Mouse (Mus musculus) left cerebral cortex, postnatal 25 days (tissue): Measurements from ENCODE around the gene Phactr3. TPM values are rescaled to one million over a fixed set of nuclear protein-coding genes. Genes with fewer than 3 reads are reported as not detected.

Source experiments
- DNase-seq, 2 experiments: peaks; one replicate each; pipeline ENCODE4 v3.0.0; 2022; ENCODE audit warnings: low spot score in 2 of 2, mixed read lengths in 1 of 2
- intact Hi-C: fragments of 180-260 bp; cut with DNase I; formaldehyde crosslinking; loops from one replicate; pipeline ENCODE4 v1.15.1; 2025
- total RNA-seq, 2 experiments: library from RNA; stranded (reverse); gene quantifications; 2 replicates each; pipeline ENCODE4 v1.2.3; 2021

Phactr3 gene
- total RNA-seq, 2 experiments from 2014 or later: 158 TPM

DNA sequence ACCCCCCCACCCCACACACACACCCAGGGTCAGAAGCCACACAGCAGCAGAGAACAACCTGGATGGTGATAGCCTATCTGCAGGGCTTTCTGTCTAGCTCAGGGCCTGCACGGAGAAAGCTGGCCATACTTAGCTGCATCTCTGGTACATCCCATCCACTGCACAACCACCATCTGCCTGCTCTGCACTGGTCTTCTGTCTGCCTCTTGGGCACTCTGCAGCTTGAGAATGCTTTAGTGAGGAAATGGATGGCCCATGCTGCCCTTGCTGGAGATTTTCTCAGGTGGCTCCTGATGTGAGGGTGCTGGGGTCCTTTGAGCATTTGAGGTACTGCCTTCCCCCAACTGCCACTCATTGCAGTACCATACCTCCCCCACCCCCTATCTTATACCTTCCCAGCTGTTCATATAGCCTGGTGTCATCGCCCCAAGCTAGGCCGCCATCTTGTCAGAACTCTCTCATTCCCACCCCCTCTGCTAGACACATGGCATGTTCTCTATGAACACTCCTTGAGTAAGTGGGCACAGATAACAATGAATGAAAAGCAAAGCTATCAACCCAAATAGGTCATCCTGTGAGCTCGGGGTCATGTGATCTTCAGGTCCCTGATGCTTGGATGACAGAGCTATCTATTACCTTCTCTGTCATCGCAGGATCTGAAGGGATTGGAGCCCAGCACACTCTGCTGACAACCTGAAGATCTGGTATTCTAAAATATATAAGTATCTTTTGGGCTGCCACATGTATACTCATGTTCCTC is 13.0 kb downstream of the Phactr3 start:
- intact Hi-C loops: no loop called here
- DNase-seq: no peak

GRCm38 (mm10) chr2:178135713-178136112 is 16.9 kb downstream of the Phactr3 start:
- DNase-seq: no peak
- intact Hi-C loops: loop anchor here (5.0 kb wide), 1 partner anchor 202 kb away; no protein-coding TSS in a partner anchor

DNA sequence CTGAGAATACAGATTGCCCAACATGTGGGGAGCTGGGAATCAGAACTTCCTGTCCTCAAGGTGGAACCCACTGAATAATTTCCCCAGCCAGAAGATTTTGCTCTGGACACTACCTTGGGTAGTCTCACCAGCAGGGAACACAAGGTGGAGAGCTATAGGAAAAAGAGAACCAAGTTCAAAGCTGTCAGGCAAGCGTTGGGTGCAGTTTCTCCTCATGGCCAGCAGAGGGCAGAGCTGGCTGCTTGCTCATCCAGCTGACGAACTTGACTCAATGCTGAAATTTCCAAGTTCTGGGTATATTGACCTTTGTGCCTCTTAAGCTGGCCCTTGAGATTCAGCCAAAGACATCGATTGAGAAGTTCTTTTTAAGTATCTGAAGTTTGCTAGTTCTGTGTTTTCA is 18.7 kb downstream of the Phactr3 start:
- peak; percentile 75 to 76 for DNase-seq
- intact Hi-C loops: loop anchor here (1.0 to 5.0 kb wide), 2 partner anchors 127 to 200 kb away; no protein-coding TSS in a partner anchor

DNA sequence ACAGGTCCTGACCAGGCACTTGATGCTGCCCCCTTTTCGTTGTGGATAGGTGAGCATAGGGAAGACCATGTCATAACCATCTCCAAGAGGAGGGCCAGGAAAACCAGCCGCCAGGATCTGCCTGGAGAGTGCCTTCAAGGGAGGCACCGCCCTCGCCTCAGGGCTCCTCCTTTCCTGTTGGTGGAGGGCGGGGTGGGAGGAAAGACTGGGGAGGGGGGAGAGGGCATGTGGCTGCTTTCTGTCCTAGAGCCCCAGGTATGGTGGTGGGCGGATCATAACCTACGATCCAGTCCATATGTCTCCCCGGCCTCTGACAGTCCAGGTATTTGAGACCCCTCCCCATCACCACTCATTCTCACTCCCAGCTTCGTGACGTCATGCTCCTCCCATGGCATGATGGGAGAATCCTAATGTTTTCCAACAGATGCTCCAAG is 22.7 kb downstream of the Phactr3 start:
- intact Hi-C loops: loop anchor here (5.0 kb wide), 1 partner anchor 61 kb away; no protein-coding TSS in a partner anchor
- DNase-seq: peak; percentile 84 to 92

DNA sequence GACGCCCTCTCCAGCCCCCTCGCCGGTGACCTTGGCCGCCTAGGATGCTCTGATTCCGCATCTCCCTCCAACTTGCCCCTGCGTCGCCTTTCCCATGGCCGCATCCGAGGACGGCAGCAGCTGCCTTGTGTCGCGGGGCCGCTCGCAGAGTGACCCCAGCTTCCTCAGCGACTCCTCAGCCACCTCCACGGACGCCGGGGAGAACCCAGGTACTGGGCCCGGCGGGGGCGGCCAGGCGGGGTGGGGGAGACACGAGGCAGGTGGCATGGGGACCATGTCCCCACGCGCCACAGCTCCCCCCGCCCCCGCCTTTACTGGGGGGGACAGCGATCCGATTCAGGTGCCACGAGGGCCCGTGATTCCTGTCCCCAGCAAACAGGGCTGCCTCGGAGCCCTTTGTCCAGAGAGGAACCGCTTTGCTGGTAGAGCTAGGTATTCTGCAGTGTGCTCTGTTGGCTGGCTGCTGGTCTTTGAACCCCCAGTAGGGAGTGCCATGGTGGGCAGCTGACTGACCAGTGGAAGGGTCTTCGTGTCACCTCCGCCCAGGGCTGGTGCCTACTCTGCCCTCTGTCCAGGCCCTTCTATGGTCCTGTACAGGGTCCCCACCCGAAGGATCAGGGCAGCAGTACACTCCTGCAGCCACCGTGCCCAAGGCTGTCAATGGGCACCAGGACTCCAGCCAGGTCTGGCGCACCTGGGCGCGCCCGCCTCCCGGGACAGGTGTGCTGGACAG is 23.7 kb downstream of the Phactr3 start:
- no peak for DNase-seq
- intact Hi-C loops: loop anchor here (5.0 kb wide), 1 partner anchor 60 kb away; no protein-coding TSS in a partner anchor

DNA sequence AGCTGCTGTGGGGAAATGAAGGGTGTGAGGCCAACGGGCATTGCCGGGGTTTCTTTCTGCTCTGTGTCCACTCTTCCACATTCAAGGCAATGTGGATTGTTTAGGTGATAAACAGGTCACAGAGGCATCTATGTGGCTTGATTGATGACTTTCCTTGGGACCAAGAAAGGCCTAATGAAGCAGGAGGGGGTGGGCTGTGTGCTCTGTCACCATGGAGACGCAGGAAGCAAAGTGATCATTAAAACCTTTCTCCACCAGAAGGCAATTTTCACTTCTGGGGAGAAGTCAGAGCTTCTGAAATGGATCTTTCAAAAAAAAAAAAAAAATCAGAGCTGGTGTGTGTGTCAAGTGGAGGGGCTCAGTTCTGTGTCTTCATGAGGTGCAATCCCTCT is 24.2 kb downstream of the Phactr3 start:
- no peak for DNase-seq
- intact Hi-C loops: loop anchor here (5.0 kb wide), 1 partner anchor 59 kb away; no protein-coding TSS in a partner anchor

DNA sequence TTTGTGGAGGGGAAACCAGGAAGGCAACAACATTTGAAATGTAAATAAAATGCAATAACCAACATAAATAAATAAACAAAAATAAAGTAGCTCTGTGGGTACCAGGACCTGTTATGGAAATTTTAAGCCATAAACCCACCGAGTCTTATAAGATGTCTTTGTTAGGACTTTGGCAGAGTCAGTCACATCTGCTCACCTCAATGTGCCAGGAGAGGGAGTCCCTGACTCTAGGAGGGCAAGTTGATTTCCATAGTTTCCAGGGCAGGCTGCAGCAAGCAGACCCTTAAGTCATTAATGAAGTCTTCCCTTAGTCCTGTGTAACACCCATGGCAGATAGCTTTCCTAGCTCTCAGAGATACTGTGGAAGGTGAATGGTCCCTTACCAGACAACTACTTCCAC is 25.1 kb downstream of the Phactr3 start:
- DNase-seq: no peak
- intact Hi-C loops: loop anchor here (5.0 kb wide), 1 partner anchor 58 kb away; no protein-coding TSS in a partner anchor

DNA sequence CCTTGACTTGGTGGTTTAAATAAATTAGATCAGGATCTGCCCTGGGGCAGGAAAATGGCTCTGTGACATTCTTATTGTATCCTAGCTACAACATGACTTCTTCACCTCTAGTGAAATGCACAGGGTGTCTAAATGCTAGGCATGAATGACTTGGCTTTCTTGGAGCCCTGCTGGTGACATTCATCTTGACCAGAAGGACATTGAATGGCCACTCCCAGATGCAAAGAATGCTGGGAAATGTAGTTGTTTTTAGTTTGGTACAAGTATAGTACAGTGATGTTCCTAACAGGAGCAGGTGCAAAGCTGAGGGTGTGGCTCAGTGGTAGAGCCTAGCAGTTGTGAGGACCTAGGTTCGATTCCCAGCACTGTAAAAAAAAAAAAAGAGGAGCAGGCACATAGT is 30.5 kb downstream of the Phactr3 start:
- no peak for DNase-seq
- intact Hi-C loops: no loop called here

DNA sequence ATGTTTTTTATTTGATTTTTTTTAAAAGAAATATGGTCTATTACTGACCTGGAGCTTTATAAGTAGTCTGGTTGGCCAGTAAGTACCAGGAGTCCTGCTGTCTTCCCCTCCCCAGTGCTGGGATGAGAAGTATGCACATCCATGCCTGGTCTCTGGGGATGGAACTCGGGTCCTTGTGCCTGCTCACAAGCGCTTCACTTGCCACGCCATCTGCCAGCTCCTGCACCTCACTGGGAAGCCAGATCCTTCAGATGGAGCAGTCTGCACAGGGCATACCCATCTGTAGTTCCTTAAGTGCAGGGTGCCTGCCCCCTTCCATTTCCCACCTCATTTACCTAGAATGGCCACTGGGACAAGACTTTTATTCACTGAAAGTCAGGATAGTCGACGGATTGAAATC is 31.9 kb downstream of the Phactr3 start:
- DNase-seq: no peak

GRCm38 (mm10) chr2:178153601-178154000 is 34.8 kb downstream of the Phactr3 start:
- intact Hi-C loops: no loop called here
- no peak for DNase-seq

More for the DNA sequence above, 31.9 kb downstream of the Phactr3 start:
- intact Hi-C loops: no loop called here

- DNase-seq: peak in 1 of 2 experiments; percentile 51
Measured at GRCm38 (mm10) chr2:178154129-178154528, 35.4 kb downstream of the Phactr3 start.

GRCm38 (mm10) chr2:178154576-178154975 is 35.8 kb downstream of the Phactr3 start:
- intact Hi-C loops: no loop called here
- DNase-seq: peak in 1 of 2 experiments; percentile 54

More at GRCm38 (mm10) chr2:178154129-178154528, 35.4 kb downstream of the Phactr3 start:
- intact Hi-C loops: no loop called here

- no peak for DNase-seq
- intact Hi-C loops: no loop called here
Measured at GRCm38 (mm10) chr2:178155176-178155916, 36.6 kb downstream of the Phactr3 start.

DNA sequence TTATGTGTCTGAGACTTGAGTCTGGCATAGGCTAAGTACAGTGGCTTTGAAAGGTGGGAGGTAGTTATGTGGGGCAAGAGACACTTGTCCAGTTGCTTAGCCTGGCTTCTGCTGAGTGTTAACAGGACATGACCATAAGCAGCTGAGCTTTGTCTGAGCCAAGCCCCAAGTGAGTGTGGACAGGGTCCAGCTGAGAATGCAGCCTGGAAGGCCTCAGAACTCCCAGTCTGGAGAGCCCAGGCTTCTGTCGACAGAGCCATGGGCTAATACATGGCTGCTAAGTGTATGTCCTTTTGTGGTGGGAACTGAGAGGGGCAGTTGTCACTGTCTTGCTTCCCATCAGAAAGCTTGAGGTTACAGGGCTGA is 37.1 kb downstream of the Phactr3 start:
- no peak for DNase-seq
- intact Hi-C loops: no loop called here

GRCm38 (mm10) chr2:178158936-178159335 is 40.2 kb downstream of the Phactr3 start:
- peak; percentile 56 to 84 for DNase-seq
- intact Hi-C loops: no loop called here

- no peak for DNase-seq
- intact Hi-C loops: no loop called here
Measured at GRCm38 (mm10) chr2:178163981-178164380, 45.2 kb downstream of the Phactr3 start.

DNA sequence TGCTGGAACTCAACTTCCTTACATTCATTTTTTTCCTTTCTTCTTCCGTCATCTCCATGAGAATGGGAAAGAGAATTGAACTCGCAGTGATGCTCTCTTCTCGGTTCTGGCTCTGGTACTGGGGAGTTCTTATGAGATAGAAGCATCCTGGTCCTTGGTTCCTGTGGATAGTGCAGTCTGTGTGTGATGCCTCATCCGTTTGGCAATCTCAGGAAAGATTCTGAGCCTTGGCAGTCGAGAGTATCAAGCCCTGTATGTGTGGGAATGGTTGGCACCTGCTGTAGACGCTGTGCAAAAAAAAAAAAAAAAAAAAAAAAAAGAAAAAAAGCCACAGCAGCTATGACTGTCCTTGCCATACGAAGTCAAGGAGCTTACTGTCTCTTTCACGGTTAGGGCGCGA is 47.2 kb downstream of the Phactr3 start:
- intact Hi-C loops: loop anchor here (5.0 kb wide), 1 partner anchor 36 kb away; no protein-coding TSS in a partner anchor

DNA sequence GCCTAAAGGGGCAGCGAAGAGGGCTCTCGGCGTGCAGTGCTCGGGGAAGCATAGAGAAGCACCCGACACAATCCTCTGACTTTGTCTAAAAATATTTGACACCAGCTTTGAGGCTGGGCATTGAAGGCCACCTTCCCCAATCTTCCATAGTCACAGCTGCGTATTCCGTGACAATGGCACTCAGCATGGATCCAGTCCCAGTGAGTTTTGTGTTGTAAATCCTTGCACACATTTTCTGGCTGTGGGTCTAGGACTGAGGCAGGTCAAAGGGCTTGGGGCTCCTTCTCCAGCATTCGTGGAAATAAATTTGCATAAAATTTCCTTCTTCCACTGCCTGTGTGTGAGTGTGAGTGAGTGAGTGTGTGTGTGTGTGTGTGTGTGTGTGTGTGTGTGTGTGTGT is 51.2 kb downstream of the Phactr3 start:
- intact Hi-C loops: loop anchor here (5.0 kb wide), 1 partner anchor 32 kb away; no protein-coding TSS in a partner anchor
- DNase-seq: no peak

More for the DNA sequence above, 47.2 kb downstream of the Phactr3 start:
- peak in 1 of 2 experiments; percentile 89 for DNase-seq

- intact Hi-C loops: no loop called here
- no peak for DNase-seq
Measured at GRCm38 (mm10) chr2:178173951-178174350, 55.2 kb downstream of the Phactr3 start.
